Mouse (Mus musculus) spleen, adult 2 months (tissue): Measurements from ENCODE around the gene Ccdc122.
"Not testable (repeated sequence)": the region's sequence is repeated elsewhere in the genome, so short reads cannot be mapped to it uniquely, and the experiment has no call there.

Experiments
- CTCF ChIP-seq: fragments of 200-500 bp; IDR thresholded peaks from 2 replicates; pipeline ENCODE4 v1.5.1; 2011; ENCODE audit warnings: mild to moderate bottlenecking, inconsistent platforms; ENCODE audit not compliant: insufficient read depth, insufficient read length, insufficient replicate concordance; ENCODE audit errors: extremely low read depth
- POLR2A ChIP-seq: fragments of 200-500 bp; IDR thresholded peaks from 2 replicates; pipeline ENCODE4 v1.6.1; 2011; ENCODE audit warnings: low read depth, low read length, inconsistent platforms

DNA sequence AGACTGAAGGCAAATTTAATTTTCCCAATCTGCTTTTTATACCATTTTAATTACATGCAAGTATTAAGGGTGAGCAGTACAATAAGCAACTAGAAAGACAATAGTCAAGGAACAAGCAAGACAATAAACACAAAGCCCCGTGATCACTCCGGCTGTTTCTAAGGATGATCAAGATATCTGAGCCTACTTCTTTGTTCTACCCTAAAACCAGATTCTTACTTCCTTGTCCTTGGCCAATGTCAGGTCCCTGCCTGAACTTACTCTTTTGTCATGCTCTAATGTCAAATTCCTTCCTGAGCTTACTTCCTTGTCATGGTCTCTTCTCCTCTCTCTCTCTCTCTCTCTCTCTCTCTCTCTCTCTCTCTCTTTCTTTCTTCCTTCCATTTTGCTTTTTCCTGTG lies 46.2 kb upstream of the Ccdc122 start:
- not testable (repeated sequence) for TF ChIP-seq POLR2A, CTCF
